Mouse (Mus musculus) retina, embryonic 14.5 days (tissue): ENCODE data around the gene D5Ertd579e.
A peak's percentile ranks its signal among the peaks of the same experiment; 100 is the strongest.
"Not testable (repeated sequence)": the region's sequence is repeated elsewhere in the genome, so short reads cannot be mapped to it uniquely, and the experiment has no call there.

ENCODE experiments used
- DNase-seq: peaks from one replicate; pipeline ENCODE4 v3.0.0-alpha.2; 2015; ENCODE audit warnings: low spot score

Gene D5Ertd579e

DNA sequence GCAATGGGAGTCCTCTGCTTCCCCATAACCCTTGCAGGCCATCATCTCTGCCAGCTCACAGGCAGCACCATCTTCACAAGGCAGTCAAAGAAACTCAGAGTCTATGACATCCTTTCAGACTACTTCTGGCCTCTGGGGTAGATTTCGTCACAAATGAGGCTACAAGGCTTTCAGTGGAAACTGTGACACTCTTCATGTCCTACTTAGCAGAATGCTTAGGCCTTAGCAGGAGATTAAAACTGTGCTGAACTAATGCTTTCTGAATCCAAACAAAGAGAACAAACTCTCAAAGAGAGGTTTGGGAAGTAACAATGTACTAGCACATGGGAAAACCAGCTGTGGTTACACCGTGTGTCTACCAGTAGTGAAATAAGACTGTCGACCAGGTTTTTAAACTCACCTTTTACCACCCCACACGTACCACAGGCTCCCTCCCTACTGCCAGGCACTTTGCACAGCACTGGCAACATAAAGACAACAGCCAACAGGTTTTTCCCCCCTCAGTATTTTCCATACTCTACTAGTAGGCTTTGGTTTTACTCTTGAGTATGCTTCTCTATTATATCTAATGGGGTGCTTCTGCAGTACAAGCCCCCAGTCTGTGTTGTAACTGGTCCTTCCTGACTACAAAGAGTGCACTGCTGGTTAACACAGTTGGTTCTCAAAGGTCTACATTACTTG is 15.8 kb downstream of the D5Ertd579e start:
- no peak for DNase-seq

DNA sequence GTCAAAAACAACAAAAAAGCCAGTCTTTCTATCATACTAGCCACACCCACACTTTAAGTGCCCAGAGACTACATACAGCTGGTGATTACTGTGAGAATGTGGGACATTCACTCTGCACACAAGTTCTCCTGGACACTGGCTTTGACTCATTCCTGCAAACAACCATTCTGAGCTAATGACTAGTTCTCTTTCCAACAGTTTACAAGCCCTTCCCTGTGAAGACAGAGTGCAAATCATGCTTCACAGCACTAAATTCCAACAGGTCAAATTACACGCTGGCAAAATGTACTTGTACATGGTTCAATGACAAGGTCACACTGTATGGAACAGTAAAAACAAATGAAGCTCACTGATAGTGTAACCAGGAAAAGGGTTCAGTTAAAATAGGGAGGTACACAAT is 17.0 kb downstream of the D5Ertd579e start:
- no peak for DNase-seq

DNA sequence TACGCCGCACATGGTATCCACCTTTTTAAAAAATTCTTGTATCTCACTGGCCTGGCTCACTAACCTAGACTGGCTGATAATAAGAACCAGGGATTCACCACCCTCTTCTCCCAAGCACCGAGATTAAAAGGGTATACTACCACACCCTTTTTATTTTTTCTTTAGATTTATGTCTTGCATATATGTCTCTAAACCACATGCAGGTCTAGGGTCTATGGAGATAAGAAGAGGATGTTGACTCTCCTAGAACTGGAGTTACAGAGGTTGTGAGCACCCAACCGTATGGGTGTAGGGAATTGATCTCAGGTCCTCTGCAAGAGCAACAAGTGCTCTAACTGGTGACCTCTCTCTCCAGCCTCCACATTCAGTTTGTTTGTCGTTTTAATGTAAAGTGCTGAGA is 17.9 kb downstream of the D5Ertd579e start:
- no peak for DNase-seq

DNA sequence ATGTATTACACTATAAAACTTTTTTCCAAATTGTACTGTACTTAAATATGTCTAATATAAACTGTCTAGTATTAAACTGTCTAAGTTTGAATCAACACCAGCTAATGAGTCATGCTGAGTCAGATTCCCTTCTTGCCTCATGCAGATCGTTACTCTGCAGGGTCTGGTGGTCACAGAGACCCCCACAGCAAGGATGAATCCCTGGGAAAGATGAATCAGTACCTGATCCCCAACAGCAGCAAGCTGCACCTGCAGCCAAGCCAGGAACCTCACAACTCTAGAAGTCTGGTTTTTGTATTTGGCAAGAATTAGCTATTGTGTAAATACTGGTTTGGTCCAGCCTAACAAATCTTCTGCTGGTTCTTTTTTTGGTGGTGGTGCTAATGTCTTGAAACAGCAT is 20.4 kb downstream of the D5Ertd579e start:
- DNase-seq = no peak

DNA sequence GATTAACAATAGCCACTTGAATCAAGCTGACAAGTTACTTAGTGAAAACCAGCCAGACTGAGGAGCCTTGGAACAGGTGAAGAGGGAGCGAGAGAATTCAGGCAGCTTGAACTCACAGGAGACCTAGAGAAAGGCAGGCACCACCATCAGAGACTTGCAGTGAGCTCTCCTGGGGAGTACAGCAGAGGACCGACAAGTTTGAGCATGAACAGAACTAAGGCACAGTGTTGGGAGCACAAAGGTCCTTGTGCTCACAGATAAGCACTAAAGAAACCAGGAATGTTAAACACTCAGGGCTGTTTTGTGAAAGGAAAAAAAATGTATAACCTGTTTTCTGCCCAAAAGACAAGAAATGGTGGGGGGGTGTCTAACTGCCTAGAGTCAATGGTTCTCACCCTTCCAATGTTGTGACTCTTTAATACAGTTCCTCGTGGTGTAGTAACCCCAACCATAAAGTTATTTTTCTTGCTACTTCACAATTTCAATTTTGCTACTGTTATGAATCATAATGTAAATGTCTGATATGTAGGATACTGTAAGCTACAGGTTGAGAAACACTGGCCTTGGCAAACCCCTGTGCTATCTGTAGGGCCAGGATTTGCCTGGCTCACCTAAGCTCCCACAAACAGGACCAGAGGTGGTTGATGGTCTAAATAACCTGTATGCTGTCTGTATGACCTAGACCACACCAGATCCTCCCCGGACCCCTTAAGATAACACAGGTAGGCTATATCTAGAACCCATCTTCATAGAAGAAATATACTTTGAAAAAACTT is 21.0 kb downstream of the D5Ertd579e start:
- DNase-seq = no peak

DNA sequence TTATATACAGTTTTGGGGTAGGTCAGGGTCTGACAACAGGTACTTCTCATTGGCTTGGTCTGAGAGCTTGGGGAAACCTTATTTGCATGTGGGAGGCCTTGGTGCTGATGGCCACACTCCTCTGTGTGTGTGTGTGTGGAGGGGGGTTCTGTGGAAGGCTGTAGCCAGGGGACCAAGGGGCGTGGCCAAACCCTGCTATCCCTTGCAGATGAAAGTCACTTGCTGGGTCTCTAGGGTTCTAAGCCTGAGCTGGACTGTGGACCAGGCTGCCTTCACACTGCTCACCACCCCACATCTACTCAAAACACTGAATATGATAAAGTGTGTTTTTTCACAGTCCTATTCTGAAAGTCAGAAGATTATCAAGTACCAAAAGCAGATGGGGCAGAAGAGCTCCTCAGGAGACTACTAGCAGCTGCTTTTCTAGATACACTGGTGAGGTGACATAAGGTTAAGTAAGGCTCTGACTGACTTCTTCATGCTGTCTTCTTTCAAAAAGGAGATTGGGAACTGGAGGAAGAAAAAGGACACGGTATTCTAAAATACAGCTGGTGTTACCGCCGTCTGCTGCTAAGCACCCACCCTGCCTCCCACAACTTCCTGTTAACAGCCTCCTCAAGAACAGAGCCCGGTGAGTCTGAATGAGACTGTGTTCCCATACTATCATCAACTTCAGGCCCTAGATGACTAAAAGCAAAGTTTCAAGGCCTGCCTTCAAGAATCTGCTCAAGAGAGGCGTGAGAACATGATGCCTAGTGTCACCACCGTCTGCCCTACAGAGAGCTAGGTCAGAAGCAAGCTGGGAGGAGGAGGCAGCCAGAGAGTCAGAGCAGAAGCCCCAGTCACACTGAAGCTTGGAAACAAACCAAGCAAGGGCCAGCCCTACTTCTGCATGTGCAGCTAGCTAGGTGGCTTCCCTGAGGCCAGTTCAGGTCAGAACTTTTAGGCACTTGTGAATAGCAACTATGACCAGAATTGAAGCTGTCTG is 26.5 kb downstream of the D5Ertd579e start:
- DNase-seq = no peak

DNA sequence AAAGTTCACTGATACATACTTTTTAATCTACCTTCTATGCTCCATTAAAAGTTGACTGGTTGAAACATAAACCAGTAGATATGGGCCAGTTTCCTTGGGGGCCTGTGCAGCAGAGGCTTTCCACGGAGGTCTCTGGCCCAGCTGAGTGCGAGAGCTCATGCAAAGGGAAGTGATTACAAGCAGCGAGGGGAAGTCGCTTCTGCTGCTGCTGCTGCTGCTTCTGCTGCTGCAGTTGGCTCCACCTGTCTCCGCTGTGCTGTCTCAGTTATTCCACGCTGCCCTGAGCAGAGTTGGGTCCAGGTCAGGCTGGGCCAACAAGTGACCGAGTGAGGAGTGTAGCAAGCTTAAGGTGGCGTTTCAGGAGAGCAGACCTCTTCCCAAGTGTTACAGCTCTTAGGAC is 27.3 kb downstream of the D5Ertd579e start:
- DNase-seq = no peak

DNA sequence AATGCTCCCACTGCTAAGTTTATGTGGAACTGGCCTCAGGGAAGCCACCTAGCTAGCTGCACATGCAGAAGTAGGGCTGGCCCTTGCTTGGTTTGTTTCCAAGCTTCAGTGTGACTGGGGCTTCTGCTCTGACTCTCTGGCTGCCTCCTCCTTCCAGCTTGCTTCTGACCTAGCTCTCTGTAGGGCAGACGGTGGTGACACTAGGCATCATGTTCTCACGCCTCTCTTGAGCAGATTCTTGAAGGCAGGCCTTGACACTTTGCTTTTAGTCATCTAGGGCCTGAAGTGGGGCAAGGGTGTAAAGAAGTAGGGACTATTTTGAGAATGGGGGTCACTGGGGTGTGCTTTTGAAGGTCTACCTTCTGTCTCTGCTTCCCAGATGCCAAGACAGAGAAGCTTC is 27.8 kb downstream of the D5Ertd579e start:
- DNase-seq = not testable (repeated sequence)

DNA sequence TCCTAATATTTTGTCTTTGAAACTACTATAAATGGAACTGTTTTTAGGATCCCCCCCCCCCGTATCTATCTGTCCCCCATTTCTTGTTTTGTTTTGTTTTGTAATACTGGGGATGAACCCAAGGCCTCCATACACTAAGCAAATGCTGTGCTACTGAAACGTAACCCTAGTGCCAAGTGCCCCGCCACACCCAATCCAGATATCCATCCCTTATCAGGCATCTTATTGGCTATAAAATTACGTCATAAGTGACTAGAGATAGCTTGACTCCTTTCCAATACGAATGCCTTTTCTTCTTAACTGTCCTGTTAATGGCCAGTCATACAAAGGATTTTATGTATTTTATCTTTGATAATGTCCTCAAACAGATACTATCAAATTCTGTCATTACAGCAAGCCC is 28.7 kb downstream of the D5Ertd579e start:
- DNase-seq = no peak

DNA sequence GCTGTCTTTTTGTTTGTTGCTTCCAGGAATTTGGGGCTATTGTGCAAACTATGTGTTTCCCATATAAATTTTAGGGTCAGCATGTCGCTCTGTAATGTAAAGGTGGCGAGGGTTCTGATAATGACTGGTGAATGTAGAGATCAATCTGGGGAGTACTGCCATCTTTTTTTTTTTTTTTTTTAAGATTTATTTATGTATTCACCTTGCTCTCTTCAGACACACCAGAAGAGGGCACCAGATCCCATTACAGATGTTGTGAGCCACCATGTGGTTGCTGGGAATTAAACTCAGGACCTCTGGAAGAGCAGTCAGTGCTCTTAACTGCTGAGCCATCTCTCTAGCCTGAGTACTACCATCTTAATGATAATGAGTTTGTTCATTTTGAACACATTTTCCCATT is 29.1 kb downstream of the D5Ertd579e start:
- not testable (repeated sequence) for DNase-seq

DNA sequence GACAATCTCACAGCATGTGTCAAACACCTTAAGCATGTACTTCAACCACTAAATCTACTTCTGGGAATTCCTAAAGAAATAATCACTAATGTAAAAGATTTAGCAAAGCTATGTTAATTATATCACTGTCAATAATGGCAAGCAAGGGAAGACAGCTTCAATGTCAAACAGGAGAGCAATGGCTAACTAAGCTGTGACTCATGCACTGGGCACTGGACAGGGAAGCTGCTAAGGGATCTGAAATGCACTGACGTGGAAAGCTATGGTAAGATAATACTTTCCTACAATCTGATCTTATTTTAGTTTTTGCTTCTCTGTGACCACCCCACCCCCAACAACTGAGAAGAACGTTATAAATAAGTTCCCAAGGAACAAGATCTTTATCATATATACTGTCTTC is 32.5 kb downstream of the D5Ertd579e start:
- no peak for DNase-seq

DNA sequence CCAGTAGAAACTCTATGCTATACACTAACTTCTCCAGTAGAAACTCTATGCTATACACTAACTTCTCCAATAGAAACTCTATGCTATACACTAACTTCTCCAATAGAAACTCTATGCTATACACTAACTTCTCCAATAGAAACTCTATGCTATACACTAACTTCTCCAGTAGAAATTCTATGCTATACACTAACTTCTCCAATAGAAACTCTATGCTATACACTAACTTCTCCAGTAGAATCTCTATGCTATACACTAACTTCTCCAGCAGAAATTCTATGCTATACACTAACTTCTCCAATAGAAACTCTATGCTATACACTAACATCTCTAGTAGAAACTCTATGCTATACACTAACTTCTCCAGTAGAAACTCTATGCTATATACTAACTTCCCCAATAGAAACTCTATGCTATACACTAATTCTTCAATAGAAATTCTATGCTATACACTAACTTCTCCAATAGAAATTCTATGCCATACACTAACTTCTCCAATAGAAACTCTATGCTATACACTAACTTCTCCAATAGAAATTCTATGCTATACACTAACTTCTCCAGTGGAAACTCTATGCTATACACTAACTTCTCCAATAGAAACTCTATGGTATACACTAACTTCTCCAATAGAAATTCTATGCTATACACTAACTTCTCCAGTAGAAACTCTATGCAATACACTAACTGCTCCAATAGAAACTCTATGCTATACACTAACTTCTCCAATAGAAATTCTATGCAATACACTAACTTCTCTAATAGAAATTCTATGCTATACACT is 34.7 kb downstream of the D5Ertd579e start:
- not testable (repeated sequence) for DNase-seq

DNA sequence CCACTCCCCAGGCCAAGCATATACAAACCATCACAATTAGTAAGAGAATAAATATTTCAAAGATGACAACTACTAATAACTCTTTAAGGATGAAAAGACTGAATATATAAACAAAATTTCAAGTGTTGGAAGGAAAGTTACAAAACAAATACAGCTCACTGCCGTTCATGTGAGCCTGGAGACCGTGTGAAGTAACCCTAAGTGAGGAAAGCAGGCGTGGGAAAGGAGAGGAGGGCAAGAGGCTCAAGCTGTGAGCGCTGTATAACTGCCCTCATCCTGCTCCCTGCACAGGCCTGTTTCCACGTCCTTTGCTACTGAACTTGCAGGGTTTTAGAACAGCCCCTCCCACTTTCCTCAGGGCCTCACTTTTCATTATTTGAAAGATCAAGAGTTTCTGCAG is 70.2 kb downstream of the D5Ertd579e start:
- DNase-seq = no peak

DNA sequence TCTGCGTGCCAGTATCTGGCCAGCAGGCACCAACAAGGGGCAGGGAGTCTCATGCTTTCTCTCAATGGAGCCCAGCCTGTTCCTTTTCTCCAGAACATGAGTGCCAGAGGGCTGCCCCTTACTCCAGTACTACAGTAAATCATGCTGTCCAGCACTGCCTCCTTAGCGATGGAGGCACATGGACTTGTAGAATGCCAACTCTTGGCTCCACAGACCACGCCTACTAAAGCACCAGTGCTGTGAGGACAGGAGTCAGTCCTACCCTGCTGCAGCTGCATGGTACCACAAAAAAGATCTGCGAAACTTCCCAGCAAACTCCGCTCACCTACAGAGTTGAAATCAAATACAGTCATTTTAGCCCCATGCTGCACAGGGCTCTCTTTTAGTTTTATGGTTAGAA is 72.2 kb downstream of the D5Ertd579e start:
- DNase-seq = no peak

DNA sequence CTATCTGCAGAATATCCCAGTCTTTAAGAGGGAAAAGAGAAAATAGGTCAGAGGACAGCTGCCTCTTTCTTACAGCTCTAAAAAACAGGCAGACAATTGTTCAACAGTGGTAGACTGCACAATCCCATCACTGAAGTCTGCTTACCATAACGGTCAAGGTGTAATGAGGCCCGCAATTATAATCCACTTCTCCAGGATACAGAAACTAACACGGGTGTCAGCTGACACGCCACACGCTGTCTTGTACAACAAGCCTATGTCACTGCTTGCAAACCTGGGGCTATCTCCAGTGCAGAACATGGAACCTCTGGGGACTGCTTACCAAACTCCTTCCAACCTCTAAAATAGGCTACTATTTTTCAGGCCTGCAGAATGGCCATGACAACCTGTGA is 74.8 kb downstream of the D5Ertd579e start:
- DNase-seq = peak; percentile 25

DNA sequence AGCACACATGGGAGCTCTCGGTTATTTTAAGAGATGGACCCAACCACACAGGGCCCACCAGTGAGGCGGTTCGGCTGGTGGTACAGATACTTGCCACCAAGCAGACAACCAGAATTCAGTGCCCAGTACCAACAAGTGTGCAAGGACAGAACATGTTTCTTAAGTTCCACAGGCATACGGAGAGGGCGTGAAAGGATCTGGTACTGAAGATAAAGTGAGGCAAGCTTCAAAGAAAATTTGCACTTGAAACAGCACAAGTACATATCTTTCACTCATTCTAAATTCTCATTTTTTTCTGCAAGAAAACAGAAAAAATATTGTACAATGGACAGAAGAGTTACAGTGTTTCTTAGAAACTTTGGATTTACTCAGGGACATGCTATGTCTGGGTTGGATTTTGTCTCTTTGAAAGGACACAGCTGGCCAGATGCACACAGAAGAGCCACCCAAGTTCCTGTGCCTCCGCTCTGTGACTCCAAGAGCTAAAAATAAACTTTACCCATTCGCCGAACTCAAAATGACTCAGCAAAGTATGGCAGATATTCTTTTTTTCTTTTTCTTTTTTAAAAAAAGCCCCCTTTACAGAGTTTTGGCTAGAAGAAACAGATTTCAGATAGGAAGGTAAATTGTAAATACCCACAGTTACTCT is 75.3 kb downstream of the D5Ertd579e start:
- DNase-seq = no peak

DNA sequence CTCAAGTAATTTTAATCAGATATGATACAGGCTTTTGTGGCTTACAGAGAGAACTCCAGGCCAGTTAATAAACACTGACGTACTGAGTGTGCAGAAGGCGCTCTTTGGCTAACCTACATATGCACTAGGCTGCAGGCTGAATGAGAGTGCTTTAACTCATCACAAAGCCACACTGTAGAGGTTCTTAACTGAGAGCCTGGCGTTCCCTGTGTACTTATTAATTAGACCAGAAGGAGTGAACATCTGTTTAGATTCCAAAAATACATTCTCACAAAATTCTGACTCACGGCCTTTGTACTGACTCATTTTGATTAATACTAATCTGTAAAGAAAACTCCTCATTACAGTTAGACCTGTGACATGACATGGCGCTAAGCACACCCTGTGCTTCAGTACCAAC is 76.9 kb downstream of the D5Ertd579e start:
- no peak for DNase-seq

DNA sequence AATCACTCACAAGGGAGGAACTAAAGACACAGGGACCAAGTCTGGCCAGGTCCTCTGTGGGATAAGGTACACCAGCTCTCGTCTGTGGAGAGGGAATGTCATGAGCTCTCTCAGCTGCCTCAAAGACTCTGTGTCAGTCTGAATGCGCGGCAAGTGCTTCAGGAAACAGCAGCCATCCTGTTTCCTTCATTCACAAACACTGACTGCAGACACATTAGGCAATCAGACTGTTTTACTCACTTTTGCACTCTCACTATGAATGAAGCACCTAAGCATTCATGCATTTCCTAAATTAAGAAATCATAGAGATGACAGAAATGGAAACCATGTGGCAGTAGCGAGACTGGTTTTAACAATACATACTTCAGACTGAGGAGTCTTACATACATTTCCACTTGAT is 77.5 kb downstream of the D5Ertd579e start:
- DNase-seq = no peak

DNA sequence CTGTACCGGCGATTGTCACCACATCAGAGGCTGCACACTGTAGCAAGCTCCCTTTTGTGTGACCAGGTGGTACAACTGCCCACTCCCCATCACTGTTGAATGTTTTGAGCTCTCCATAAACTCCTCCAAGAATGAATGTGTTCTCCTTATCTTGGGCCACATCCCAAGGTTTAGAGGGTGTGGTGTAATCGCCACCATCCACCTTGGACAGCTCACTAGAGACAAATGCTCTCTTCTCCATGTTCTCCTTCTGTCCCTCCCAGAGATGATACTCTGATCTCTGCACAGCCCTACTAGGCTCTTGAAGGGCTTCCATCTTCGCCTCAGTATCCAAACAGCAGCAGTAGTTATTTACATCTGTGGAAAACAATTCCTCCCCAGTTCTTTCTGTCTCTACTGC is 81.7 kb downstream of the D5Ertd579e start:
- no peak for DNase-seq

DNA sequence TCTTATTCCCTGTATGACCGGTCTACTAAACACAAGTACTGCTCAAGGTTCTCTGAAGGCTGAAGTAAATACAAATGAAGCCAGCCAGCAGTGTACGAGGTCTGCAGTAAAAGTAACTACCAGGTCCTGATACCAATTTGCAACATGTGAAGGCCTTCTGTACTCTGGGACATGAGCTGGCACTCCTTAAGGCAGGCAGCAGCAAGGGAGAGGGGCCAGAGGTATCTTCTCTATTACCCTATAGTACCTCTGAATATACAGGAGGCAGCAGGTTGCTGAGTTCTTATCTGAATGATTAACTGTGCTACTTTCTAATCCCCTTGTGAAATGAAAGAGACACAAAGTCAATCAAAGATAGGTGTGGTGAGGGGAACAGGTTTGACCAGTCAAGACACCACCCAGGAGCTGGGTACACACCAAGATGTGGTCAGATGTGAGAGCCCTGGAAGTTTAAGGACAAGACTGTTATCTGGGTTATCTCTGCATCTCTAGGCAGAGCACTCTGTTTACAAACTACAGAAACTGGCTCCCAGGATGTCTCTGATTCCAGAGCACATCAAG is 86.8 kb downstream of the D5Ertd579e start:
- no peak for DNase-seq

DNA sequence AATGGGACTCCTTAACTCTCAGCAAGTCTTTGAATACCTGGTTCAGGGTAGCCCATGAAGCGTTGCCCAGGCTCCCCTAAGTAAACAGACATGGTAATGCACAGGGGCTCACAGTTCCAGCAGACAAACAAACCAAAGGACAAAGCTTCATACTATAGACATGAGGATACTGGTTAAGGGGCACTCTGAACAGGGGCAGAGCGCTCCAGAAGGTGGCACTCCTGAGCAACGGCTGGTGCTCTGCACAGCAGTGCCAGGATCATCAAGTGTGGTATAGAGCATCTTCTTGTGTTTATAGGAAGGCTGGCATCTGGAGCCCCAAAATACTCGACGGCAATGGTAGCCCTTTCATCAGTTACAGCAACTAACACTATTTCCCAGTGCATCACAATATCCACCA is 92.8 kb downstream of the D5Ertd579e start:
- DNase-seq = peak; percentile 61
